Mouse (Mus musculus): Measurements from ENCODE around the gene Fmr1nb.
"Not testable (repeated sequence)": the region's sequence is repeated elsewhere in the genome, so short reads cannot be mapped to it uniquely, and the experiment has no call there.

- TF ChIP-seq CTCF, EP300 (IDR thresholded peaks at IDR 0.05; ENCODE audit: low read depth): not testable (repeated sequence)
Measured at GRCm38 (mm10) chrX:68820449-68820848, 58.8 kb downstream of the Fmr1nb start.

Measured in liver, embryonic 14.5 days (tissue).